Mouse (Mus musculus) forebrain, embryonic 16.5 days (tissue): ENCODE measurements around the gene Qtrt2. TPM values are rescaled to one million over a fixed set of nuclear protein-coding genes. Genes with fewer than 3 reads are reported as not detected.
A peak's percentile ranks its signal among the peaks of the same experiment; 100 is the strongest.

ENCODE experiments used
- ATAC-seq: fragments of 200-750 bp; cut with Nextera tagmentation; 2 replicates; pipeline ENCODE4 v1.8.0; 2017; ENCODE audit warnings: mild to moderate bottlenecking, moderate library complexity
- H3K27ac ChIP-seq: fragments of 300-500 bp; sonication (generic); 2 replicates; pipeline ENCODE4 v1.5.1; 2014; ENCODE audit warnings: low read length, control low read depth
- H3K27me3 ChIP-seq: fragments of 300-500 bp; sonication (generic); replicated peaks from 2 replicates; pipeline ENCODE4 v1.6.1; 2014; ENCODE audit warnings: low read length; ENCODE audit not compliant: control insufficient read depth, insufficient read depth
- H3K36me3 ChIP-seq: fragments of 300-500 bp; sonication (generic); 2 replicates; pipeline ENCODE4 v1.6.1; 2014; ENCODE audit not compliant: control insufficient read depth, insufficient read depth
- H3K4me1 ChIP-seq: fragments of 300-500 bp; sonication (generic); replicated peaks from 2 replicates; pipeline ENCODE4 v1.6.1; 2014; ENCODE audit warnings: low read length; ENCODE audit not compliant: control insufficient read depth, insufficient read depth
- H3K4me2 ChIP-seq: fragments of 300-500 bp; sonication (generic); 2 replicates; pipeline ENCODE4 v1.6.1; 2014; ENCODE audit warnings: mild to moderate bottlenecking, low read length, control low read depth
- H3K4me3 ChIP-seq: fragments of 300-500 bp; sonication (generic); replicated peaks from 2 replicates; pipeline ENCODE4 v1.5.1; 2014; ENCODE audit warnings: mild to moderate bottlenecking, low read length, control low read depth
- H3K9ac ChIP-seq: fragments of 300-500 bp; sonication (generic); replicated peaks from 2 replicates; pipeline ENCODE4 v1.6.1; 2014; ENCODE audit warnings: low read depth, low read length, control low read depth
- H3K9me3 ChIP-seq: fragments of 300-500 bp; sonication (generic); 2 replicates; pipeline ENCODE4 v1.6.1; 2016; ENCODE audit warnings: low read length; ENCODE audit not compliant: control insufficient read depth
- WGBS: fragments of 180-500 bp; shearing (Covaris S2); extraction: QIAGEN DNeasy Blood & Tissue Kit; methylation state at CpG from one replicate; pipeline ENCODE4 v1.1.7; 2014; 5-methylcytosine and 5-hydroxymethylcytosine counted together
- polyA plus RNA-seq: library from polyadenylated mRNA; unstranded; fragments of >200 nt; fragmentation: Nextera tagmentation; extraction: Ambion mirVana; gene quantifications from 2 replicates; pipeline ENCODE4 v1.2.1, GENCODE M21; 2015

Qtrt2 gene
- polyA plus RNA-seq, 1 experiment from 2014 or later = 23.6 TPM

GRCm38 (mm10) chr16:43933041-43933440, 6.4 kb upstream of the Qtrt2 start:
- Histone ChIP-seq H3K4me3 (no peak overlapping the region), H3K4me2 (no peak overlapping the region), H3K9me3 (no peaks in the 10 kb centered on the region), H3K27me3 (no peaks in the 10 kb centered on the region), H3K36me3 (no peaks in the 10 kb centered on the region), H3K27ac (no peak overlapping the region), H3K4me1 (no peaks in the 10 kb centered on the region; the same call in 1 of the 2 replicates), H3K9ac (no peak overlapping the region)
- no peak for ATAC-seq
- 81% methylated on average over 6 of the region's 6 CpGs for WGBS

GRCm38 (mm10) chr16:43932319-43932718, 5.7 kb upstream of the Qtrt2 start:
- H3K4me2 ChIP-seq = no peak overlapping the region
- H3K4me1 ChIP-seq = no peaks in the 10 kb centered on the region; the same call in 1 of the 2 replicates
- H3K9me3 ChIP-seq = no peaks in the 10 kb centered on the region
- 86% methylated on average over 7 of the region's 7 CpGs for WGBS
- H3K36me3 ChIP-seq = no peaks in the 10 kb centered on the region
- H3K27ac ChIP-seq = no peak overlapping the region
- ATAC-seq = no peak
- H3K9ac ChIP-seq = no peak overlapping the region
- H3K27me3 ChIP-seq = no peaks in the 10 kb centered on the region
- H3K4me3 ChIP-seq = no peak overlapping the region

GRCm38 (mm10) chr16:43931502-43931901, 4.9 kb upstream of the Qtrt2 start:
- Histone ChIP-seq H3K27me3 (no peaks in the 10 kb centered on the region), H3K36me3 (no peaks in the 10 kb centered on the region), H3K9ac (no peak overlapping the region), H3K4me3 (no peak overlapping the region), H3K4me2 (no peak overlapping the region), H3K27ac (no peak overlapping the region), H3K4me1 (no peaks in the 10 kb centered on the region; the same call in 1 of the 2 replicates), H3K9me3 (no peaks in the 10 kb centered on the region)
- WGBS = 41% methylated on average over 3 of the region's 3 CpGs
- peak; percentile 49; the same call in 1 of the 2 replicates for ATAC-seq

GRCm38 (mm10) chr16:43930577-43930976, 4.0 kb upstream of the Qtrt2 start:
- H3K4me3 ChIP-seq = no peak overlapping the region
- no peak overlapping the region for H3K27ac ChIP-seq
- no peak for ATAC-seq
- H3K4me2 ChIP-seq = no peak overlapping the region
- H3K4me1 ChIP-seq = no peaks in the 10 kb centered on the region; the same call in 1 of the 2 replicates
- H3K36me3 ChIP-seq = no peaks in the 10 kb centered on the region
- no peak overlapping the region for H3K9ac ChIP-seq
- H3K27me3 ChIP-seq = no peaks in the 10 kb centered on the region
- no peaks in the 10 kb centered on the region for H3K9me3 ChIP-seq

GRCm38 (mm10) chr16:43925846-43926245, 763 bp downstream of the Qtrt2 start:
- Histone ChIP-seq H3K4me3 (no peak overlapping the region), H3K36me3 (no peaks in the 10 kb centered on the region), H3K9ac (no peak overlapping the region), H3K27ac (no peak overlapping the region), H3K9me3 (no peaks in the 10 kb centered on the region), H3K4me1 (no peaks in the 10 kb centered on the region), H3K27me3 (no peaks in the 10 kb centered on the region), H3K4me2 (no peak overlapping the region)
- no peak for ATAC-seq
- WGBS = 96% methylated on average over 1 of the region's 1 CpGs

GRCm38 (mm10) chr16:43925001-43925558, 1.5 kb downstream of the Qtrt2 start:
- Histone ChIP-seq H3K27me3 (no peaks in the 10 kb centered on the region), H3K4me2 (no peak overlapping the region), H3K9ac (no peak overlapping the region), H3K36me3 (no peaks in the 10 kb centered on the region), H3K9me3 (no peaks in the 10 kb centered on the region), H3K4me1 (no peaks in the 10 kb centered on the region), H3K4me3 (no peak overlapping the region), H3K27ac (no peak overlapping the region)
- ATAC-seq = peak; percentile 89
- WGBS = 42% methylated on average over 6 of the region's 6 CpGs

GRCm38 (mm10) chr16:43922630-43923029, 4.0 kb downstream of the Qtrt2 start:
- WGBS = 55% methylated on average over 3 of the region's 3 CpGs
- Histone ChIP-seq H3K36me3 (no peaks in the 10 kb centered on the region), H3K4me3 (no peak overlapping the region), H3K4me2 (no peak overlapping the region), H3K9ac (no peak overlapping the region), H3K9me3 (no peaks in the 10 kb centered on the region), H3K27me3 (no peaks in the 10 kb centered on the region), H3K4me1 (no peaks in the 10 kb centered on the region), H3K27ac (no peak overlapping the region)
- ATAC-seq = no peak

GRCm38 (mm10) chr16:43922024-43922423, 4.6 kb downstream of the Qtrt2 start:
- Histone ChIP-seq H3K4me1 (no peaks in the 10 kb centered on the region), H3K4me2 (no peak overlapping the region), H3K27me3 (no peaks in the 10 kb centered on the region), H3K9ac (no peak overlapping the region), H3K27ac (no peak overlapping the region), H3K36me3 (no peaks in the 10 kb centered on the region), H3K9me3 (no peaks in the 10 kb centered on the region), H3K4me3 (no peak overlapping the region)
- 51% methylated on average over 2 of the region's 2 CpGs for WGBS
- no peak for ATAC-seq

GRCm38 (mm10) chr16:43918867-43919266, 7.7 kb downstream of the Qtrt2 start:
- no peak overlapping the region for H3K9ac ChIP-seq
- no peak for ATAC-seq
- H3K4me1 ChIP-seq = no peaks in the 10 kb centered on the region
- no peak overlapping the region for H3K4me2 ChIP-seq
- 92% methylated on average over 3 of the region's 3 CpGs for WGBS
- H3K4me3 ChIP-seq = no peak overlapping the region
- no peak overlapping the region for H3K27ac ChIP-seq
- H3K9me3 ChIP-seq = no peaks in the 10 kb centered on the region
- no peaks in the 10 kb centered on the region for H3K36me3 ChIP-seq
- no peaks in the 10 kb centered on the region for H3K27me3 ChIP-seq

GRCm38 (mm10) chr16:43908881-43909280, 17.7 kb downstream of the Qtrt2 start:
- Histone ChIP-seq H3K9me3 (no peaks in the 10 kb centered on the region), H3K4me1 (no peaks in the 10 kb centered on the region), H3K27me3 (no peaks in the 10 kb centered on the region), H3K4me2 (no peak overlapping the region), H3K9ac (no peak overlapping the region), H3K27ac (no peak overlapping the region), H3K4me3 (no peak overlapping the region), H3K36me3 (no peaks in the 10 kb centered on the region)
- ATAC-seq = no peak
- WGBS = 84% methylated on average over 2 of the region's 2 CpGs
